Mouse (Mus musculus): ENCODE data around the gene Shprh. TPM values are rescaled to one million over a fixed set of nuclear protein-coding genes. Genes with fewer than 3 reads are reported as not detected.
"Not testable (repeated sequence)": the region's sequence is repeated elsewhere in the genome, so short reads cannot be mapped to it uniquely, and the experiment has no call there.

Shprh gene
- polyA plus RNA-seq, 1 experiment from 2014 or later, result 17.7 TPM

- H3K4me2 ChIP-seq, result no peak overlapping the region
- no peak for ATAC-seq (replicated peaks; ENCODE audit: low FRiP score)
- H3K9me3 ChIP-seq (replicated peaks), result no peaks in the 10 kb centered on the region
- no peaks in the 10 kb centered on the region for H3K4me1 ChIP-seq
- H3K9ac ChIP-seq, result no peak overlapping the region
- peaks cover 68% of the 10 kb centered on the region for H3K36me3 ChIP-seq
- H3K4me3 ChIP-seq (replicated peaks), result no peak overlapping the region
- no peak overlapping the region for H3K27ac ChIP-seq
- H3K27me3 ChIP-seq, result no peaks in the 10 kb centered on the region
- 92% methylated on average over 5 of the region's 5 CpGs for WGBS
Observed at GRCm38 (mm10) chr10:11180077-11180476, 30.9 kb downstream of the Shprh start.

GRCm38 (mm10) chr10:11197341-11197740 lies 48.1 kb downstream of the Shprh start:
- ATAC-seq (replicated peaks; ENCODE audit: low FRiP score), result no peak
- 86% methylated on average over 1 of the region's 1 CpGs for WGBS
- Histone ChIP-seq H3K4me1 (no peaks in the 10 kb centered on the region), H3K27me3 (no peaks in the 10 kb centered on the region), H3K4me3 (replicated peaks) (no peak overlapping the region), H3K9ac (no peak overlapping the region), H3K4me2 (no peak overlapping the region), H3K9me3 (replicated peaks) (no peaks in the 10 kb centered on the region), H3K36me3 (peaks cover 67% of the 10 kb centered on the region), H3K27ac (no peak overlapping the region)

- H3K4me3 ChIP-seq (replicated peaks), result no peak overlapping the region
- H3K9ac ChIP-seq, result no peak overlapping the region
- no peak for ATAC-seq (replicated peaks; ENCODE audit: low FRiP score)
- no peaks in the 10 kb centered on the region for H3K9me3 ChIP-seq (replicated peaks)
- 98% methylated on average over 2 of the region's 2 CpGs for WGBS
- H3K4me2 ChIP-seq, result no peak overlapping the region
- no peaks in the 10 kb centered on the region for H3K27me3 ChIP-seq
- peaks cover 71% of the 10 kb centered on the region for H3K36me3 ChIP-seq
- H3K27ac ChIP-seq, result no peak overlapping the region
- H3K4me1 ChIP-seq, result no peaks in the 10 kb centered on the region
Observed at GRCm38 (mm10) chr10:11198346-11198745, 49.1 kb downstream of the Shprh start.

- no peak for ATAC-seq (replicated peaks; ENCODE audit: low FRiP score)
- Histone ChIP-seq H3K36me3 (peaks cover 61% of the 10 kb centered on the region), H3K4me2 (no peak overlapping the region), H3K9ac (no peak overlapping the region), H3K27me3 (no peaks in the 10 kb centered on the region), H3K9me3 (replicated peaks) (no peaks in the 10 kb centered on the region), H3K27ac (no peak overlapping the region), H3K4me3 (replicated peaks) (no peak overlapping the region), H3K4me1 (no peaks in the 10 kb centered on the region)
- WGBS, result 81% methylated on average over 4 of the region's 4 CpGs
Observed at GRCm38 (mm10) chr10:11199980-11200379, 50.8 kb downstream of the Shprh start.

GRCm38 (mm10) chr10:11205883-11206282 lies 56.7 kb downstream of the Shprh start:
- H3K36me3 ChIP-seq, result peaks cover 60% of the 10 kb centered on the region
- WGBS, result 79% methylated on average over 2 of the region's 2 CpGs
- not testable (repeated sequence) for H3K9me3 ChIP-seq (replicated peaks); H3K4me3 ChIP-seq (replicated peaks); H3K9ac ChIP-seq; H3K27ac ChIP-seq; H3K4me2 ChIP-seq; ATAC-seq (replicated peaks; ENCODE audit: low FRiP score); H3K4me1 ChIP-seq; H3K27me3 ChIP-seq

GRCm38 (mm10) chr10:11208670-11209069 lies 59.4 kb downstream of the Shprh start:
- peaks cover 68% of the 10 kb centered on the region for H3K36me3 ChIP-seq
- no peaks in the 10 kb centered on the region for H3K9me3 ChIP-seq (replicated peaks)
- 89% methylated on average over 1 of the region's 1 CpGs for WGBS
- no peak for ATAC-seq (replicated peaks; ENCODE audit: low FRiP score)
- H3K4me2 ChIP-seq, result no peak overlapping the region
- no peaks in the 10 kb centered on the region for H3K27me3 ChIP-seq
- H3K9ac ChIP-seq, result no peak overlapping the region
- no peak overlapping the region for H3K4me3 ChIP-seq (replicated peaks)
- no peaks in the 10 kb centered on the region for H3K4me1 ChIP-seq
- H3K27ac ChIP-seq, result no peak overlapping the region

GRCm38 (mm10) chr10:11212003-11212402 lies 62.8 kb downstream of the Shprh start:
- no peak overlapping the region for H3K4me3 ChIP-seq (replicated peaks)
- WGBS, result 84% methylated on average over 4 of the region's 4 CpGs
- no peak for ATAC-seq (replicated peaks; ENCODE audit: low FRiP score)
- H3K4me1 ChIP-seq, result no peaks in the 10 kb centered on the region
- no peak overlapping the region for H3K9ac ChIP-seq
- H3K4me2 ChIP-seq, result no peak overlapping the region
- no peaks in the 10 kb centered on the region for H3K27me3 ChIP-seq
- H3K9me3 ChIP-seq (replicated peaks), result no peaks in the 10 kb centered on the region
- H3K27ac ChIP-seq, result no peak overlapping the region
- peaks cover 76% of the 10 kb centered on the region for H3K36me3 ChIP-seq

- Histone ChIP-seq H3K4me2 (no peak overlapping the region), H3K4me1 (no peaks in the 10 kb centered on the region), H3K9me3 (replicated peaks) (no peaks in the 10 kb centered on the region), H3K27me3 (no peaks in the 10 kb centered on the region), H3K27ac (no peak overlapping the region), H3K36me3 (no peaks in the 10 kb centered on the region), H3K4me3 (replicated peaks) (no peak overlapping the region), H3K9ac (no peak overlapping the region)
- WGBS, result 84% methylated on average over 3 of the region's 3 CpGs
- no peak for ATAC-seq (replicated peaks; ENCODE audit: low FRiP score)
Observed at GRCm38 (mm10) chr10:11226442-11226841, 77.2 kb downstream of the Shprh start.

- H3K4me1 ChIP-seq, result no peaks in the 10 kb centered on the region
- H3K9ac ChIP-seq, result no peak overlapping the region
- 44% methylated on average over 6 of the region's 6 CpGs for WGBS
- ATAC-seq (replicated peaks; ENCODE audit: low FRiP score), result no peak
- H3K4me3 ChIP-seq (replicated peaks), result no peak overlapping the region
- H3K4me2 ChIP-seq, result no peak overlapping the region
- no peaks in the 10 kb centered on the region for H3K36me3 ChIP-seq
- no peaks in the 10 kb centered on the region for H3K9me3 ChIP-seq (replicated peaks)
- H3K27ac ChIP-seq, result no peak overlapping the region
- H3K27me3 ChIP-seq, result no peaks in the 10 kb centered on the region
Observed at GRCm38 (mm10) chr10:11229545-11230178, 80.4 kb downstream of the Shprh start.

GRCm38 (mm10) chr10:11233208-11233607 lies 84.0 kb downstream of the Shprh start:
- H3K4me2 ChIP-seq, result no peak overlapping the region
- H3K4me3 ChIP-seq (replicated peaks), result no peak overlapping the region
- H3K27ac ChIP-seq, result no peak overlapping the region
- H3K36me3 ChIP-seq, result no peaks in the 10 kb centered on the region
- H3K9ac ChIP-seq, result no peak overlapping the region
- no peaks in the 10 kb centered on the region for H3K4me1 ChIP-seq
- no peak for ATAC-seq (replicated peaks; ENCODE audit: low FRiP score)
- whole genome bisulfite sequencing, result 75% methylated on average over 3 of the region's 3 CpGs
- no peaks in the 10 kb centered on the region for H3K27me3 ChIP-seq
- no peaks in the 10 kb centered on the region for H3K9me3 ChIP-seq (replicated peaks)

- not testable (repeated sequence) for H3K4me1 ChIP-seq; ATAC-seq (replicated peaks; ENCODE audit: low FRiP score); H3K36me3 ChIP-seq; H3K27me3 ChIP-seq; H3K27ac ChIP-seq; H3K9me3 ChIP-seq (replicated peaks); H3K9ac ChIP-seq; H3K4me2 ChIP-seq; H3K4me3 ChIP-seq (replicated peaks)
- 32% methylated on average over 3 of the region's 3 CpGs for WGBS
Observed at GRCm38 (mm10) chr10:11242988-11243387, 93.8 kb downstream of the Shprh start.

- Histone ChIP-seq H3K4me1 (no peaks in the 10 kb centered on the region), H3K27me3 (no peaks in the 10 kb centered on the region), H3K4me2 (no peak overlapping the region), H3K36me3 (no peaks in the 10 kb centered on the region), H3K27ac (no peak overlapping the region), H3K4me3 (replicated peaks) (no peak overlapping the region), H3K9ac (no peak overlapping the region), H3K9me3 (replicated peaks) (no peaks in the 10 kb centered on the region)
- no peak for ATAC-seq (replicated peaks; ENCODE audit: low FRiP score)
- WGBS, result 92% methylated on average over 3 of the region's 3 CpGs
Observed at GRCm38 (mm10) chr10:11248210-11248609, 99.0 kb downstream of the Shprh start.

Data from kidney, embryonic 15.5 days (tissue).